8 mouse cellular contexts compared by ENCODE assay signal in genomic region chr4:150033261-150033671, GRCm38 (mm10). TPM values are rescaled to one million over a fixed set of nuclear protein-coding genes. Genes with fewer than 3 reads are reported as not detected.
DNase-seq lines count a peak whose midpoint lies in the region; ATAC-seq lines count a peak whose summit lies in the region.

No protein-coding gene starts in this region.

- H3K27me3 ChIP-seq in intestine, embryonic 15.5 days (replicated peaks) = peaks cover 60% of the 10 kb centered on the region

- no peaks in the 10 kb centered on the region for H3K9me3 ChIP-seq in intestine, embryonic 15.5 days

- ATAC-seq in intestine, embryonic 15.5 days = no peak

- H3K4me1 ChIP-seq in intestine, embryonic 15.5 days (replicated peaks) = peaks cover 36% of the 10 kb centered on the region

- peak overlapping the region; percentile 63 for H3K4me2 ChIP-seq in intestine, embryonic 15.5 days (replicated peaks)

- 4% methylated on average over 26 of the region's 31 CpGs for WGBS in intestine, embryonic 15.5 days

- peak; percentile 51 for DNase-seq in adrenal gland, postnatal 14 days
- DNase-seq in adrenal gland, postnatal 25 days = no peak
- DNase-seq in lung, postnatal 10 days = peak; percentile 29
- no peak for DNase-seq in lung, postnatal 25 days (ENCODE audit: low spot score)
- peak; percentile 63 for DNase-seq in retina, embryonic 14.5 days (ENCODE audit: low spot score)
- no peak for DNase-seq in urinary bladder, adult 18-20 months (ENCODE audit: low spot score in 2 of 2)
- DNase-seq in thymus, postnatal 25 days = no peak

- H3K9ac ChIP-seq in intestine, embryonic 15.5 days = no peak overlapping the region

- H3K4me3 ChIP-seq in intestine, embryonic 15.5 days (replicated peaks) = peak overlapping the region; percentile 25

- H3K36me3 ChIP-seq in intestine, embryonic 15.5 days = no peaks in the 10 kb centered on the region

- no peak overlapping the region for H3K27ac ChIP-seq in intestine, embryonic 15.5 days

RNA-seq across cellular contexts. Expression of gene H6pd, which starts 24.4 kb away (rescaled TPM):
- total RNA-seq in adrenal gland, postnatal 14 days (2021) = 115 and 132 TPM in 2 replicates
- total RNA-seq in adrenal gland, postnatal 25 days (2021) = 127 and 149 TPM in 2 replicates
- 22.2 and 24.0 TPM in 2 replicates for polyA plus RNA-seq in intestine, embryonic 15.5 days (2015; fragmentation: Nextera tagmentation; extraction: Ambion mirVana)

RNA-seq across cellular contexts. Expression of gene Gpr157, which starts 53.9 kb away (rescaled TPM):
- total RNA-seq in adrenal gland, postnatal 14 days (2021) = 1.3 and 2.3 TPM in 2 replicates
- total RNA-seq in adrenal gland, postnatal 25 days (2021) = 1.1 and 1.7 TPM in 2 replicates
- 1.3 and 1.5 TPM in 2 replicates for polyA plus RNA-seq in intestine, embryonic 15.5 days (2015; fragmentation: Nextera tagmentation; extraction: Ambion mirVana)

Comparison
In these comparisons a context has a peak if more than half of its experiments do, and no peak if none do; other contexts are left out.
1. DNase-seq: peak in adrenal gland, postnatal 14 days (single experiment), lung, postnatal 10 days (single experiment) and retina, embryonic 14.5 days (single experiment); none in adrenal gland, postnatal 25 days (single experiment), lung, postnatal 25 days (single experiment), urinary bladder, adult 18-20 months (0 of 2) and thymus, postnatal 25 days (single experiment).